Mouse (Mus musculus): ENCODE measurements around the gene Map1a. TPM values are rescaled to one million over a fixed set of nuclear protein-coding genes. Genes with fewer than 3 reads are reported as not detected.
A peak's percentile ranks its signal among the peaks of the same experiment; 100 is the strongest.

Map1a gene
- total RNA-seq, 1 experiment = 4.3 TPM

DNA sequence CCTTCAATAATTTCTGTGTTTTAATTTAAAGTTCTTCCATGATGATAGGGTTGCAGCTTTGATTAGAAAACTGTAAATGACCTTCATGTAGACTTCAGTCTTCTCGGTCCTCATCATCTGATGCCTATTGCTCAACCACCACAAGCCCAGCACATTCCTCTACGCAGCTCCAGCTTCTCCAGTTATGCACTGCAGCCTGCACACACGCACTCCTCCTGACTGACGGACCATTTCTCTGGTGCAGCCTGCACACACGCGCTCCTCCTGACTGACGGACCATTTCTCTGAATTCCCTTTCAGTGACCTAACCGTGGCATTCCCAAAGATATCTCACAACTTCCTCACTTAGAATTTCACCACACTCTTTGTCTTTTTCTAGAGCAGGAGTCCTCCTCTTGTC, 63.8 kb downstream of the Map1a start:
- Histone ChIP-seq H3K36me3 (ENCODE audit: control insufficient read depth, insufficient read depth, low read length, poor library complexity, severe bottlenecking) (no peaks in the 10 kb centered on the region), H3K27ac (ENCODE audit: insufficient read depth, low read depth, low read length, poor library complexity, severe bottlenecking) (no peak overlapping the region), H3K9me3 (ENCODE audit: control insufficient read depth, insufficient read depth, low read depth, low read length) (no peaks in the 10 kb centered on the region), H3K4me3 (ENCODE audit: insufficient read depth in 1 of 2, low read depth in 1 of 2, low read length in 2 of 2, poor library complexity in 1 of 2, severe bottlenecking in 1 of 2) (no peak overlapping the region), H3K4me1 (ENCODE audit: control insufficient read depth in 2 of 2, insufficient read depth in 2 of 2, low read length in 2 of 2, poor library complexity in 1 of 2) (peaks cover 2% of the 10 kb centered on the region in 2 experiments; a peak in 1 of 4 replicates), H3K9ac (ENCODE audit: insufficient read depth, low read depth, low read length, poor library complexity, severe bottlenecking) (no peak overlapping the region)
- DNase-seq (ENCODE audit: low read depth, low spot score) = no peak
- in situ Hi-C loops (cut with MboI; ENCODE audit: low sequenced_read_pairs in 2 of 2, unreplicated experiment in 2 of 2) = no loop called here
- TF ChIP-seq MAFK (IDR thresholded peaks at IDR 0.05; ENCODE audit: insufficient read depth, low read depth, low read length) = no peak
- TF ChIP-seq ZC3H11A (IDR thresholded peaks at IDR 0.05; ENCODE audit: borderline replicate concordance, low read depth, low read length) = no peak
- TF ChIP-seq CHD2 (IDR thresholded peaks at IDR 0.05; ENCODE audit: low read depth, low read length) = no peak
- no peak for TF ChIP-seq ZNF384 (IDR thresholded peaks at IDR 0.05; ENCODE audit: low read depth, low read length)
- TF ChIP-seq HCFC1 (IDR thresholded peaks at IDR 0.05; ENCODE audit: borderline replicate concordance, insufficient read depth, low read length) = no peak

DNA sequence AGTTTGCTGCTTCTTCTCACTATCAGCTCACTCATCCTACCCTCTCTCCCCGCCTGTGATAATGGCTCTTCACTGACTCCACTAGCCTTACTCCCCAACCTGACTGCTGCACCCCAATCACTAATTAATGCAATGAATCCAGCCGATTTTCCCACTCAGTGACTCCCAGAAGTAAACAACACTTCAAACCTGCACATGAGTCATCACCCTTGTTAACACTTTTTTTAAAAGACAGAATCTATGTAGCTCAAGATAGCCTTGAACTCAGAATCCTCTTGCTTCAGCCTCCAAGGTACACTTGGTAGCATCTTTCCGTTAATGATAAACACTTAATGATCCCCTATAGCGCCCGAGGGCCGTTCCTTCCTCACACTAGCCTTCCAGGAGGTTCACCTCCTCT, 65.0 kb downstream of the Map1a start:
- Histone ChIP-seq H3K9me3 (ENCODE audit: control insufficient read depth, insufficient read depth, low read depth, low read length) (no peaks in the 10 kb centered on the region), H3K9ac (ENCODE audit: insufficient read depth, low read depth, low read length, poor library complexity, severe bottlenecking) (peak overlapping the region; percentile 82), H3K4me1 (ENCODE audit: control insufficient read depth in 2 of 2, insufficient read depth in 2 of 2, low read length in 2 of 2, poor library complexity in 1 of 2) (peaks cover 2 to 6% of the 10 kb centered on the region in 2 experiments; a peak in 2 of 4 replicates), H3K4me3 (ENCODE audit: insufficient read depth in 1 of 2, low read depth in 1 of 2, low read length in 2 of 2, poor library complexity in 1 of 2, severe bottlenecking in 1 of 2) (peak overlapping the region; percentile 87 to 93), H3K27ac (ENCODE audit: insufficient read depth, low read depth, low read length, poor library complexity, severe bottlenecking) (no peak overlapping the region), H3K36me3 (ENCODE audit: control insufficient read depth, insufficient read depth, low read length, poor library complexity, severe bottlenecking) (no peaks in the 10 kb centered on the region)
- TF ChIP-seq CHD2 (IDR thresholded peaks at IDR 0.05; ENCODE audit: low read depth, low read length) (no peak), ZC3H11A (IDR thresholded peaks at IDR 0.05; ENCODE audit: borderline replicate concordance, low read depth, low read length) (no peak), HCFC1 (IDR thresholded peaks at IDR 0.05; ENCODE audit: borderline replicate concordance, insufficient read depth, low read length) (no peak), MAFK (IDR thresholded peaks at IDR 0.05; ENCODE audit: insufficient read depth, low read depth, low read length) (no peak), ZNF384 (IDR thresholded peaks at IDR 0.05; ENCODE audit: low read depth, low read length) (no peak)
- no peak for DNase-seq (ENCODE audit: low read depth, low spot score)
- in situ Hi-C loops (cut with MboI; ENCODE audit: low sequenced_read_pairs in 2 of 2, unreplicated experiment in 2 of 2) = no loop called here

DNA sequence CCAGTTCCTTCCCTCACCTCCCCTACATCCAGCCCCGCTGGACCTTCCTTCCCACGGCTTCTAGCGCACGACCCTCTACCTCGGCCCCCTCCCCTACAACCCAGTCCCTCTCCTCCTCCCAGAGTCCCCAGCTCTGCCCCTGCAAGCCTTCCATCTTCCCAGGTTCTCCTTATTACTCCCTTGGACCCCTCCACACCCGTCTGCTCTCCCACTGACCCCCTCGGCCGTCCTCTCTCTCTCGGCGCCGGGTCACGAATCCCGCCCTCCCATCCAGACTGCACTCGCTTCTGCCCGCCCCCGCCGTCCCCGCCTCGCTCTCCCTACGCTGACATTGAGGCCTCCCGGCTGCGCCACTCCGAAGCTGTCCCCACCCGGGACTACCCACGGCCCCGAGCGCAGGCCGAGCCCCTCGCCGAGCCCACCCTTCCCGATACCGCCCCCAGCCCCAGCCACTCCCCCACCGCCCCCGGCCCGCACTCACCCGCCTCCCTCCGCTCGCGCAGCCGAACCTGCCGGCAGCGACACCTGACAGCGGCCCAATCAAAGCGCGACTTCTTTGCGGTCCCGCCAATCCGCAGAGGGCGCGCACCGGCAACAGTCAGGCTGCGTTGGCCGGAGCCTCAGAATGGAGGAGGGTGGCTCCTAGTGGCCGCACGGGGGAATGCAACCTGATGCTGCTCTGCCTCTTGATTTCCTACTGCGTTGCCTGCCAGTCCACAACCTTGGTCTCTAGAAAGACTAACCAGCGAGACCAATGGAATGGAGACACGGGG, 65.6 kb downstream of the Map1a start, which contains the start of gene Ppip5k1:
Ppip5k1 (minus strand) TSS at position 577 of the 773 bp plus-strand sequence.
- no peaks in the 10 kb centered on the region for H3K9me3 ChIP-seq (ENCODE audit: control insufficient read depth, insufficient read depth, low read depth, low read length)
- TF ChIP-seq HCFC1 (IDR thresholded peaks at IDR 0.05; ENCODE audit: borderline replicate concordance, insufficient read depth, low read length) (peak; percentile 36; the same call in 1 of the 2 replicates), CHD2 (IDR thresholded peaks at IDR 0.05; ENCODE audit: low read depth, low read length) (no peak)
- no peak within 1 kb of the TSS; the same call in 1 of the 2 replicates for H3K27ac ChIP-seq (ENCODE audit: insufficient read depth, low read depth, low read length, poor library complexity, severe bottlenecking)
- H3K4me3 ChIP-seq (ENCODE audit: insufficient read depth in 1 of 2, low read depth in 1 of 2, low read length in 2 of 2, poor library complexity in 1 of 2, severe bottlenecking in 1 of 2) = peak within 1 kb of the TSS; percentile 87 to 93
- H3K4me1 ChIP-seq (ENCODE audit: control insufficient read depth in 2 of 2, insufficient read depth in 2 of 2, low read length in 2 of 2, poor library complexity in 1 of 2) = peaks cover 2 to 7% of the 10 kb centered on the region in 2 experiments; a peak in 2 of 4 replicates
- in situ Hi-C loops (cut with MboI; ENCODE audit: low sequenced_read_pairs in 2 of 2, unreplicated experiment in 2 of 2) = no loop called here
- DNase-seq (ENCODE audit: low read depth, low spot score) = peak; percentile 90
- no peaks in the 10 kb centered on the region for H3K36me3 ChIP-seq (ENCODE audit: control insufficient read depth, insufficient read depth, low read length, poor library complexity, severe bottlenecking)
- peak within 1 kb of the TSS; percentile 82 for H3K9ac ChIP-seq (ENCODE audit: insufficient read depth, low read depth, low read length, poor library complexity, severe bottlenecking)

DNA sequence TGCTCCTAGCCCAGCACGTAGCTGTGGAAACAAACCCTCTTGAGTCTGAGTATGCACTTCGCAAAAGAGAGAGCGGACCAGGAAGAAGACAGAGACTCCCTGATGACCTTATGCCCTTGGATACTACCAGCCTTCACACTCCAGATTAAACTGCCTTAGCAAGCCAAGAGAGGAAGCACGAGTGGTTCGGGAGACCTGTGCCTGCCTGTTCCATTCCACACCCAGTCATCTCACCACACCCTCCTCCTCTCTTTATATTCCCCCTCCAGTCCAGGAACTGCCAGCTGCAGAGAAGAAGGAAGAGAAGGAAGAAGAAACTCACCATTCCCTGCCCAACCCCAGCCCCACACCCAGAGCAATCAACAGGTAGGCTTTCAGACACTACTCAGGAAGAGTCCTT, 68.1 kb downstream of the Map1a start, which contains the start of gene Ckmt1:
Ckmt1 (plus strand) TSS at position 221 of the 400 bp plus-strand sequence.
- no peak for TF ChIP-seq ZC3H11A (IDR thresholded peaks at IDR 0.05; ENCODE audit: borderline replicate concordance, low read depth, low read length)
- no peak for TF ChIP-seq ZNF384 (IDR thresholded peaks at IDR 0.05; ENCODE audit: low read depth, low read length)
- TF ChIP-seq HCFC1 (IDR thresholded peaks at IDR 0.05; ENCODE audit: borderline replicate concordance, insufficient read depth, low read length) = no peak
- no peak for TF ChIP-seq MAFK (IDR thresholded peaks at IDR 0.05; ENCODE audit: insufficient read depth, low read depth, low read length)
- TF ChIP-seq CHD2 (IDR thresholded peaks at IDR 0.05; ENCODE audit: low read depth, low read length) = no peak
- Histone ChIP-seq H3K9ac (ENCODE audit: insufficient read depth, low read depth, low read length, poor library complexity, severe bottlenecking) (peak within 1 kb of the TSS; percentile 63), H3K4me1 (ENCODE audit: control insufficient read depth in 2 of 2, insufficient read depth in 2 of 2, low read length in 2 of 2, poor library complexity in 1 of 2) (peaks cover 2 to 7% of the 10 kb centered on the region in 2 experiments; a peak in 2 of 4 replicates), H3K27ac (ENCODE audit: insufficient read depth, low read depth, low read length, poor library complexity, severe bottlenecking) (no peak within 1 kb of the TSS), H3K36me3 (ENCODE audit: control insufficient read depth, insufficient read depth, low read length, poor library complexity, severe bottlenecking) (no peaks in the 10 kb centered on the region; the same call in 1 of the 2 replicates), H3K9me3 (ENCODE audit: control insufficient read depth, insufficient read depth, low read depth, low read length) (no peaks in the 10 kb centered on the region), H3K4me3 (ENCODE audit: insufficient read depth in 1 of 2, low read depth in 1 of 2, low read length in 2 of 2, poor library complexity in 1 of 2, severe bottlenecking in 1 of 2) (peak within 1 kb of the TSS; percentile 64 to 73)
- in situ Hi-C loops (cut with MboI; ENCODE audit: low sequenced_read_pairs in 2 of 2, unreplicated experiment in 2 of 2) = no loop called here
- DNase-seq (ENCODE audit: low read depth, low spot score) = peak; percentile 41

All from ES-E14 (cell line).